Mouse (Mus musculus): ENCODE data around the gene Dnttip1.

GRCm38 (mm10) chr2:164754105-164754504 lies 8.3 kb downstream of the Dnttip1 start:
- TF ChIP-seq CTCF (IDR thresholded peaks at IDR 0.05; ENCODE audit: low read depth) (no peak), EP300 (IDR thresholded peaks at IDR 0.05; ENCODE audit: low read depth) (no peak)

Data from liver, embryonic 14.5 days (tissue).